Mouse (Mus musculus) liver, adult (tissue): ENCODE results near the gene Map3k7.

ENCODE experiments used
- GATA4 ChIP-seq: IDR thresholded peaks from 2 replicates; pipeline ENCODE4 v1.6.1; 2014; ENCODE audit warnings: mild to moderate bottlenecking, low read length; ENCODE audit not compliant: insufficient replicate concordance

The Map3k7 gene

DNA sequence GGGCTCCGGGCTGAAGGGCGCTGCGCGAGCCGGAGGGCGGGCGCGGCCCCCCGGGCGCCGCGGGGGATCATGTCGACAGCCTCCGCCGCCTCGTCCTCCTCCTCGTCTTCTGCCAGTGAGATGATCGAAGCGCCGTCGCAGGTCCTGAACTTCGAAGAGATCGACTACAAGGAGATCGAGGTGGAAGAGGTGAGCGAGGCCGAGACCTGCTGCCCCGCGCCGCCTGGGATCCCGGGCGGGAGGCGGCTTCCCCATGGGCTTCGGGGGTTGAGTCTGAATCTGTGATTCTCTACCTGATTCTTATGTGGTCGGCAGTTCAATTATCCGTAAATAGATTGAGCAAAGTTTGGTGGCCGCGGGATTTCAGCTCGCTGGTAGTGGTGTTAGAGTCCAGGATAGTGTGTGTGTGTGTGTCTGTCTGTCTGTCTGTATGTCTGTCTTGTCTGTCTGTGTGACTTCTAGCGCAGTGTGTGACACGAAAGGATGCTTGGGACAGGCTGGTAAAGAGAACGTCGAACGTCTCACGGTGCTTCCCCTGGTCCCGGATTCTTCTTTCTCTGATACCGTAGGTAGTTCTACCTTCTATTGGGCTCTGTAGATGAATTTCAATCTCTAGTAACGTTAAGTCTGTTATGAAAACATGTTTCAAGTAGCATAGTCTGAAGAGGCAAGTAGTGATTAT is 438 bp downstream of the Map3k7 start:
- TF ChIP-seq GATA4, result no peak

DNA sequence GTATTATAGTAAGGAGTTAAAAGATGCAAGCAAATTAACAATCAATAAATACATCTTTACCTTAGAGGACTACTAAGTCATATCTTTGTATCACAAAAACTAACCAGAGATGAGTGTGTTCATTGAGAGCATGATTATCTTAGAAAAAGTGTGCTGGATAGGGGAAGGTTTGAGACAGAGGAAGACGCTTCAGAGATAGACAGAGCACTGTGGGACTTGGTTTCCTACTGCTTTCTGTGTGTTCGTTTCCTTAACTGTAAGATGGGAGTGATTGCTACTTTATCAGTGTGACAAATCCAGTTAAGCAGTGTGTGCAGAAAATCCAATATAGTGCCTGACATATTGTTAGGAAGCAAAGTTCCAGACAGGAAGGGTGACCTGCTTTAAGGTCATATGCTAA is 1.3 kb downstream of the Map3k7 start:
- TF ChIP-seq GATA4, result no peak

DNA sequence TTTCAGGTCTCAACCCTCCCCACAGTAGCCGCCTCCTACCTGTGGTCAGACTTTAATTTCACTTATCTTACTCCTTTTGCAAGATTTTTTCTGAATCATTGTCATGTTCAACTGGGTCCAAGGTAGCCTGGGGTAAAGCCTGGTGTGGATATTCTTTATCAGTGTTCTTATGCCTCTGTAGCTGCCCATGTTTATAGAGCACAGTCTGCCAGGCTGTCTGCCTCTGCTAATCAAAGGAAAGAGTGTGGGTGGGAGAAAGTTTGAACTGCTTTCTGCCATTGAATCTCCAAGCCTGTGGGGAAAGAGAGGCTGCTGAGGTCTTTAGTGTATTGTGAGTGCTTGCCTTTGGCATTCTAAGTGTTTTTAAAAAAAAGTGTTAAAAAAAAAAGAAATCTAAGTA is 7.5 kb downstream of the Map3k7 start:
- TF ChIP-seq GATA4, result no peak

DNA sequence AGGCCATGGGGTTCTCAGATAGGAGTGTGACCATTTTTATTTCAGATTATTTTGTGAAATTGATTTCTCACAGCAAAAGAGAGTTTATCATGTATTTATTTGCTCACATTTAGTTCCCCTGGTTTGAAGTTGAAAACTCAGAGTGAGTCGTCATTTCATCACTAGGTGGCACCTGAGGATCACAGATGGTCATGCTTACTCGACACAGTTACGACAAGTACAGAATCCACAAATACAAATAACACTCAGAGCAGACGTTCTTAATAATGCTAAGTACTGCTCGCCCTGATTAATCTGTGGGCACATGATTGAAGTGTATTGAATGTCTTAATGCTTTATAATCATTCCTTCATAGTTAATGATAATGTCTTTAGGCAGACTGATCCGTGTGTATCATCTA is 8.3 kb downstream of the Map3k7 start:
- TF ChIP-seq GATA4, result no peak

DNA sequence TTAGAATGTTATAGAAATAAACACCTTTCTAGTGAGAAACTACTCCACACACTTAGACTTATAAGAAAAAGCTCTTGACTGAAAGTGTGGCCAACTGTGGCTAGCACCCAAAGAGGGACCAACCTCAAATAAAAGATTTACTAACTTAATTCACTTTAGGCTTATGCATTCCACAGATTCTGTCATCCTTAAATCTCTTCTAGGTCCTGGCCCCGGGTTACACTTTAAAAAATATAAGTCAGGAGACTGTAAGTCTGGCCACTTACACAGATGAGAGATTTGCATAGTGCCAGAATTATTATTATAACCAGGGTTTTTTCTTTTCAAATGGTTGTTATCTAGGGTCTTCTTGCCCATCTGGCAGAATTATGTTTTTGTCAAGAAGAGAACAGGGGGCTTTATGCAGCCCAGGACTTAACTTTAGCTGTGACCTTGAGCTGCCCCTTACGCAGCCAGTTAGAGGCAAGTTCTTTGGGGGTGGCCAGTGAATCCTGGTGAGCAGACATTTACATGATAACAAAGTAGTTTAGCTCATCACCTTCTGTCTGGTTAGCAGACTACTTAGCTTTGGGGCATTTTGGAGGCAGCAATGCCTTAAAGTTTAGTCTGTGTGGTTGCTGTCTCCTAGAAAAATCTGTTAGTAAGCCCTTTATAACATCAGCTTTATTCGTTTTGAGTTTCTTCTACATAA is 11.5 kb downstream of the Map3k7 start:
- no peak for TF ChIP-seq GATA4

DNA sequence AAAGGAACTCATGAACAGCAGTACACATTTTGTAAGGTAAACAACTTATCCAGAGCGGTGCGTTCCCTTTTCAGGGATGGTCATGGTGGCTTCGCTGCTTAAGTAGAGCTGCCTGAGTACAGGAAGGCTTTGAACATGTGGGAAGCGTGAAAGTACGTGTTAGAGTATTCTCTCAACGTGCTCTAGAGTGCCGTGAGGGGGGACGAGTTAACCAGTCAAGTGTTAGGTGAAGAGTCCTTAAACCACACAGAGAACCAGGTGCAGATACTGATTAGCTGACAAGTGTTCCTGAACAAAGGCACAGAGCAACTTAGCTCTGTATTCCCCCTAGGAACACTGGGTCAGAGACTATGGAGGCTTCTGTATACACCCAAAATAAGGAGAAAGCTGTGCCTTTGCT is 18.0 kb downstream of the Map3k7 start:
- no peak for TF ChIP-seq GATA4

DNA sequence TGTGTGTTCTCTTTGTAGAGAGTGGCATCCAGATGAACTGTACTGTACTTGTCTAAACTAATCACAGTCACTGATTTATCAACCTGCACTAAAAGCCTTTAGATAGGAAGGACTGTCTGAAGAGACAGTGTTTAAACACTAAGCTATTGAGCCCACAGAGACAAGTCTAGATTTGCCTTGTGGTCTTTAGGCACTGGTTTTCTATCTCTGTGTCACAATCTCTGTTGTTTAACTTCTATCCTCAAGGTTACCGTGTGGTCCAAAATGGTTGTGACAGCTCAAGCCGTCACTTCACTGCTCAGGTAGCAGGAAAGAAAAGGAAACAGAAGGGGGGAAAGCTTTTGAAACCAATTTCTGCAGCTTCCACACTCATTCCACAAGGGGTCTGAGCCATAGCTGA is 29.5 kb downstream of the Map3k7 start:
- TF ChIP-seq GATA4, result no peak

DNA sequence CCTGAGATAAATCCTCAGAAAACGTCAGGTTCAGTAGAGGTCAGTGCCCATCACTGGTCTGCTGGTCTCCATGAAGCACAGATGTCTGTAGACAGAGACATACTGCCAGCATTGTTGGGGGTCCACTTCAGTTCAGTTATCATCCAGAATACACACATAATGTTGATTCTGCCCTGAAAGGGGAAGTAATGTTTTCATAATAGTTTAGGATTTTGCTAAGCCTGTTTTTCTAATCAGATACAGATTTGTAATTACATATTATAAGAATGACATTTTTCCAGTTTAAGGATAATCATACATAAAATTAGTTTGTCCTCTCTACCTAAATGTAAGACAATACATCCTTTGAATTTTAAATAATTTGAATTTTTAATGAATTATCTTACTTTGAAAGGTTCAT is 30.0 kb downstream of the Map3k7 start:
- TF ChIP-seq GATA4, result no peak

DNA sequence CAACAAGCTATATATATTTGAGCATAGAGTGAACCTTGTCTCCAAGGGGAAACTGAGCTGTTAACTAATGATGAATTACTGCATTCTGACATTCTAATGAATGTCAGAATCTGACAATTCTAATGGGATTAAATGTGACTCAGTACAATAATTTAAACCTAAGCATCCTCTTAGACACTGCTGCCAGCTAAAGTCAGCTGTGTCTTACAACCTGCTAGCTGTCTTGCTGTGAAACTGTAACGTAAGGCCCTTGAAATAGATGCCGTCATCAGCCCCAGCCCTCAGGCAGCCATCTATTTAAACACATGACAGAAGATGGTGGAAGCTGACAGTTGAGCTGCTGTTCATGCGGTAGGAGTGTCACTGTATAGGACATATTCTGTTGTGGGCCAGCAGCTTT is 37.6 kb downstream of the Map3k7 start:
- no peak for TF ChIP-seq GATA4

DNA sequence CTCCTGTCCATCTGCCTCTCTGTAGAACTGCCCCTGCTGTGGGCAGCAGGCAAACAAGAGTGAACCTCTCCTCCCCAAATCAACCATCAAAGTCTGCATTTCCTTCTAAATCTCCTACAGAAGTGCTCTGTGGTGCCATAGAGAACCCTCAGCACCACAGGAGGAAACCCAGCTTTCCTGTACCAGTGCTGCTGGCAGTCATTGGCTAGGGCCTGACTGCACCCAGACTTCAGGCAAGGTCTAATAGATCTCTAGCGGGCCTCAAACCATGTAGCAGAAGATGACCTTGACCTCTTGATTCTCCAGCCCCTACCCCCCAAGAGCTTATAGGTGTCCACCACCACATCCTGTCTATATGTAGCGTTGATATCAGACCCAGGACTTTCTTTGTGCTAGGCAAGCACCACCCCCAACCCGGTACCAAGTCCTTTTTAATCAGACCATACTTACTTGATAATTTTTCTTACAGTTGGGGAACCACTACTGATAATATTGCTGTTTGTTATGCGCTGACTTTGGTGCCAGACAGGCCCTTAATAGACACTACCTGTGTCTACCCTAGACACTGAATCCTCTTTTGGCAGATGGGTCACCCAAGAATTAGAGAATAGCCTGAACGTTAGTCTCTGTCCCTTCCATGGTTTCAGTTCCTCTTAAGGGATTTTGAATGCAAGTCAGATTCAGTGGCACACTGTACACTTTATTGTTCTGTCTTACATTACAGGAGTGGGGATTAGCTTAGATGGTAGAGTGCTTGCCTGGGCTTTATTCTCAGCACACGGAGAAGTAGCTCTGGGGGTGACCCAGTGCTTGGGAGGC is 41.1 kb downstream of the Map3k7 start:
- TF ChIP-seq GATA4, result no peak

DNA sequence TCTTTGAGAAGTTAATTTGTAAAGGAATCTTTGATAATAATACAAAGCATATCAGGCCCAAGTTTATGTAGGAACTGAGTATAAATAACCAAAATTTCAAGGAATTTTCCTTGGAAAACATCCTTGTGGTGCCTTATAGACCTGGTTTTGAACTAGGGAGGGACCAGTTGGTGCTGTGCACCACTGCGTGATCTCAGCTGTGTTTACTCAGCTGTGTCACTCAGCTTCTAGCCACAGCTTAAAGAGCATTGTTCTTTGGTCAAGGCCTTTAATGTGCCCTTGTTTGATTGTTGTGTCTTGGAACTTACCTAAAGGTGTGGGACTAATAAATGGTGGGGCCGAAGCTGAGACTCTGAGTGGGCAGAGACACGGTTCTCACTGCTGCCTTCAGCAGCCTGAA is 43.3 kb downstream of the Map3k7 start:
- no peak for TF ChIP-seq GATA4

DNA sequence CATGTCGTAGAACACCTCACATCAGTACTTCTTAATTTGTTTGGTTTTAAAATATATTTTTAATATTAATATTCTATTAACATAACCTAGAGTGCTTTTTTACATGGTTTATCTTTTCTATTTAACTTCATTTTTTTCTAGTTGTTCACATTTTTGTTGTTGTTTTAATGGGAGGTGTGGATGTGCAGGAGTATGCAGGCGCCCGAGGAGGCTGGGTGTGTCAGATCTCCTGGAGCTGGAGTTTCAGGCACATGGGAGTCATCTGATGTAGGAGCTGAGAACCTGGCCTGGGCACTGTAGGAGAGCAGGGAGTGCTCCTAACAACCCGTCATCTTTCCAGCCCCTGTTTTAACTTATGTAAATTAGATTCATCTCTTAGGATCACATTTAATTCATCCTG is 44.2 kb downstream of the Map3k7 start:
- no peak for TF ChIP-seq GATA4

DNA sequence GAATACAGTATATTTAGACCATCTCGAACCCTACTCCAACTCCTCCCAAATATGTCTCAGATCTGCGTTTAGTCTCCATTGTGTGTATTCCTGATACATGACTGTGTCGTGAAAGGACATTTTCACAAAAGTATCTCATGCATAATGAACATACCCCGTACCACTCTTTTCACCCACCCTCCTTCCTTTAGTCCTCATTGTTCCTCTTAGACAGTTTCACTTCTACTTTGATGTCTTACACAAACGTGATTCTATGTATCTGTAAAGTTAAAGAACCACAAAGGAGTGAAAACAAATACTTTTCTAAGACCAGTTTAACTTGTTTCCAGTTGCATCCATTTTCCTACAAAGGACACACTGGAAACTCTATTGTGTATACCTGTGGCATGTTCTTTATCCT is 46.9 kb downstream of the Map3k7 start:
- TF ChIP-seq GATA4, result no peak

DNA sequence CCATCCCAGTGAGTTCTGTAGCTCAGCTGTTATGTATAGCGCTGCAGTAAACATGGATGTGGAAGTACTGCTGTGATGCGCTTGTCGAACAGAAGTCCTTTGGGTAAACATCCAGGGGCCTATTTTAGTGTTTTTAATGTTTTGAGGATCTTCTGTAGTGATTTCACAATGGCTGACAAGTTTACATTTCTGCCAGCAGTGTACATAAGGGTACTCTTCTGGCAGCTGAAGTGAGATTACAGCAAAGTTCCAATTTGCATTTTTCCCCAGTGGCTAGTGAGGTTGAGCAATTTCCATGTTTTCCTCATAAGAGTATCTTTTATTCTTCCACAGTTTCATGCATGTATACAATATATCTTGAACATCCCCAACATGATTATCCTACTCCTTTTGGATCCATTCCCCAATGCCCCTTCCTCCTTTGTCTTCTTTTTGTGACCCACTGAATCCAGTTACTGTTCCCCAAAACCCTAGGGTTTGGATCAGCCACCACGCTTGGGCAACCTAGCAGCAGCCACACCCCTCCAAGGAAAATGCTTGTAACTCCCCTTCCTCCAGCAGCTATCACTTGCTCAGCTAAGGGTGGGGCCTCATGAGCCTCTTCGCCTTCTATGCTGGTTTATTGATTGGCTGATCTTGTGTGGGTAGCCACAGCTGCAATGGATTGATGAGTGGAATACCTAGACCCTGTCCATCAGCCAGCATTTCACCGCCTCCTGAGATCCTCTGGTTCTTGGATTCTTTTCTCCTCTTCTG is 47.5 kb downstream of the Map3k7 start:
- TF ChIP-seq GATA4, result no peak

DNA sequence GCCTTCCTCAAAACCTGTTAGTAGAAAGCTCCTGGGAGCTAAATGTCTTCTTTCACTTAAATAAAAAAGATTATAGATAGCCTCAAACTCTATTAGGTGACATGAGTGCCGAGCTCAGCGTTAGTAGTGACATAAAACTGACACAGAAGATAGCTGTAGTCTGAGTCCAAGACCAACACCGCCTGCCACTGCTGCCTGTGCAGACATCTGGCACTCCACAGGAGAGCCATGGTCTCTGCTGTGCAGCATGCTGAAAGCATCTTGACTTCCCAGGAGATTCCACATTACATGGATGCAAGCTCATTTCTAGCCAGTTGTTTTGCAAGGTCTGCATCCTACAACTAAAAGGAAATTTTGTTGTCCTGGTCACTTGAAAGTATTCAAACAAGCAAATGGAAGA is 57.2 kb downstream of the Map3k7 start:
- TF ChIP-seq GATA4, result no peak
